Mouse (Mus musculus) thymus, adult 2 months (tissue): ENCODE results near the gene Klk8. TPM values are rescaled to one million over a fixed set of nuclear protein-coding genes. Genes with fewer than 3 reads are reported as not detected.

Source experiments
- DNase-seq: peaks from one replicate; pipeline ENCODE4 v3.0.0; 2021
- H3K27ac ChIP-seq: fragments of 200-500 bp; 2 replicates; pipeline ENCODE4 v1.5.1; 2012; ENCODE audit warnings: low read length, control low read depth; ENCODE audit not compliant: control insufficient read depth, insufficient read depth
- H3K27me3 ChIP-seq: fragments of 200-500 bp; 2 replicates; pipeline ENCODE4 v1.6.1; 2012; ENCODE audit warnings: mild to moderate bottlenecking, low read length, moderate library complexity, mixed read lengths; ENCODE audit not compliant: control insufficient read depth, insufficient read depth
- H3K36me3 ChIP-seq: fragments of 200-500 bp; 2 replicates; pipeline ENCODE4 v1.6.1; 2012; ENCODE audit warnings: mild to moderate bottlenecking, low read length, moderate library complexity; ENCODE audit not compliant: control insufficient read depth, insufficient read depth
- H3K4me1 ChIP-seq: fragments of 200-500 bp; replicated peaks from 2 replicates; pipeline ENCODE4 v1.6.1; 2012; ENCODE audit warnings: low read length; ENCODE audit not compliant: control insufficient read depth, insufficient read depth
- H3K4me3 ChIP-seq: fragments of 200-500 bp; 2 replicates; pipeline ENCODE4 v1.5.1; 2012; ENCODE audit warnings: mild to moderate bottlenecking, low read length, control low read depth, moderate library complexity; ENCODE audit not compliant: control insufficient read depth, insufficient read depth
- CTCF ChIP-seq: fragments of 200-500 bp; IDR thresholded peaks from 2 replicates; pipeline ENCODE4 v1.5.1; 2012; ENCODE audit warnings: mild to moderate bottlenecking, control low read depth, low read length, moderate library complexity, borderline replicate concordance; ENCODE audit not compliant: control insufficient read depth, poor library complexity, insufficient read depth; ENCODE audit errors: extremely low read depth
- POLR2A ChIP-seq: fragments of 200-500 bp; IDR thresholded peaks from 2 replicates; pipeline ENCODE4 v1.6.1; 2012; ENCODE audit warnings: mild to moderate bottlenecking, low read length, control low read depth, moderate library complexity; ENCODE audit not compliant: control insufficient read depth, poor library complexity, insufficient read depth; ENCODE audit errors: extremely low read depth
- WGBS: fragments of 180-500 bp; shearing (Covaris S2); methylation state at CpG from one replicate; pipeline ENCODE4 v1.1.7; 2018; 5-methylcytosine and 5-hydroxymethylcytosine counted together
- polyA plus RNA-seq: library from polyadenylated mRNA; depleted of rRNA; stranded (reverse); fragments of >200 nt; gene quantifications from 2 replicates; pipeline ENCODE4 v1.2.3, GENCODE M21; 2012

Gene Klk8
- polyA plus RNA-seq, 1 experiment, result 28.9 TPM

- no peak overlapping the region for H3K4me3 ChIP-seq
- no peaks in the 10 kb centered on the region for H3K4me1 ChIP-seq
- TF ChIP-seq POLR2A (no peak), CTCF (no peak)
- no peaks in the 10 kb centered on the region for H3K27me3 ChIP-seq
- no peak for DNase-seq
- H3K36me3 ChIP-seq, result no peaks in the 10 kb centered on the region
- H3K27ac ChIP-seq, result no peak overlapping the region
- WGBS, result 89% methylated on average over 3 of the region's 3 CpGs
Observed at GRCm38 (mm10) chr7:43788096-43788495, 9.3 kb upstream of the Klk8 start.

- H3K27ac ChIP-seq, result no peak overlapping the region
- no peak for TF ChIP-seq POLR2A
- no peak overlapping the region for H3K4me3 ChIP-seq
- WGBS, result 80% methylated on average over 2 of the region's 2 CpGs
- no peaks in the 10 kb centered on the region for H3K27me3 ChIP-seq
- H3K36me3 ChIP-seq, result no peaks in the 10 kb centered on the region
- H3K4me1 ChIP-seq, result no peaks in the 10 kb centered on the region
- no peak for DNase-seq
Observed at GRCm38 (mm10) chr7:43789295-43789694, 8.1 kb upstream of the Klk8 start.

- H3K36me3 ChIP-seq, result no peaks in the 10 kb centered on the region
- no peaks in the 10 kb centered on the region for H3K4me1 ChIP-seq
- WGBS, result 82% methylated on average over 7 of the region's 7 CpGs
- H3K27me3 ChIP-seq, result no peaks in the 10 kb centered on the region
- no peak within 1 kb of the TSS for H3K27ac ChIP-seq
- TF ChIP-seq CTCF (no peak), POLR2A (no peak)
- DNase-seq, result no peak
- no peak within 1 kb of the TSS for H3K4me3 ChIP-seq
Observed at GRCm38 (mm10) chr7:43791591-43791990, 5.8 kb upstream of the Klk8 start, which contains the start of gene Klk9. TSS of gene Klk9 (plus strand) at chr7:43791891.

GRCm38 (mm10) chr7:43796355-43796754 lies 1.0 kb upstream of the Klk8 start:
- no peak for DNase-seq
- Histone ChIP-seq H3K27me3 (no peaks in the 10 kb centered on the region), H3K27ac (no peak overlapping the region), H3K4me3 (no peak overlapping the region), H3K4me1 (peaks cover 19% of the 10 kb centered on the region), H3K36me3 (no peaks in the 10 kb centered on the region)
- WGBS, result 44% methylated on average over 8 of the region's 8 CpGs
- TF ChIP-seq POLR2A (no peak), CTCF (no peak)

GRCm38 (mm10) chr7:43797844-43798462 lies 576 bp downstream of the Klk8 start:
- Histone ChIP-seq H3K4me1 (peaks cover 19% of the 10 kb centered on the region), H3K4me3 (peak overlapping the region; percentile 30)
- DNase-seq, result peak; percentile 43

GRCm38 (mm10) chr7:43799876-43800275 lies 2.5 kb downstream of the Klk8 start:
- no peaks in the 10 kb centered on the region for H3K36me3 ChIP-seq
- no peak for DNase-seq
- H3K27ac ChIP-seq, result no peak overlapping the region
- 85% methylated on average over 7 of the region's 7 CpGs for WGBS
- H3K4me3 ChIP-seq, result no peak overlapping the region
- H3K4me1 ChIP-seq, result peaks cover 19% of the 10 kb centered on the region
- TF ChIP-seq CTCF, result no peak
- no peak for TF ChIP-seq POLR2A
- no peaks in the 10 kb centered on the region for H3K27me3 ChIP-seq

More at GRCm38 (mm10) chr7:43797844-43798462, 576 bp downstream of the Klk8 start:
- Histone ChIP-seq H3K27ac (peak overlapping the region; percentile 17; the same call in 1 of the 2 replicates), H3K27me3 (no peaks in the 10 kb centered on the region), H3K36me3 (no peaks in the 10 kb centered on the region)
- TF ChIP-seq POLR2A (no peak), CTCF (no peak)
- WGBS, result 4% methylated on average over 13 of the region's 13 CpGs

- 67% methylated on average over 5 of the region's 5 CpGs for WGBS
- no peak within 1 kb of the TSS for H3K4me3 ChIP-seq
- no peak for TF ChIP-seq POLR2A
- no peak for TF ChIP-seq CTCF
Observed at GRCm38 (mm10) chr7:43810994-43811393, 13.6 kb downstream of the Klk8 start, which contains the start of gene Klk7. TSS of gene Klk7 (plus strand) at chr7:43811294.

More at GRCm38 (mm10) chr7:43810994-43811393, 13.6 kb downstream of the Klk8 start, which contains the start of gene Klk7:
- Histone ChIP-seq H3K4me1 (no peaks in the 10 kb centered on the region), H3K27ac (no peak within 1 kb of the TSS), H3K27me3 (no peaks in the 10 kb centered on the region), H3K36me3 (no peaks in the 10 kb centered on the region)
- no peak for DNase-seq
